Mouse (Mus musculus): Measurements from ENCODE around the gene Wfdc10. TPM values are rescaled to one million over a fixed set of nuclear protein-coding genes. Genes with fewer than 3 reads are reported as not detected.

Wfdc10 gene
- polyA plus RNA-seq, 1 experiment from 2014 or later = 1.1 TPM

DNA sequence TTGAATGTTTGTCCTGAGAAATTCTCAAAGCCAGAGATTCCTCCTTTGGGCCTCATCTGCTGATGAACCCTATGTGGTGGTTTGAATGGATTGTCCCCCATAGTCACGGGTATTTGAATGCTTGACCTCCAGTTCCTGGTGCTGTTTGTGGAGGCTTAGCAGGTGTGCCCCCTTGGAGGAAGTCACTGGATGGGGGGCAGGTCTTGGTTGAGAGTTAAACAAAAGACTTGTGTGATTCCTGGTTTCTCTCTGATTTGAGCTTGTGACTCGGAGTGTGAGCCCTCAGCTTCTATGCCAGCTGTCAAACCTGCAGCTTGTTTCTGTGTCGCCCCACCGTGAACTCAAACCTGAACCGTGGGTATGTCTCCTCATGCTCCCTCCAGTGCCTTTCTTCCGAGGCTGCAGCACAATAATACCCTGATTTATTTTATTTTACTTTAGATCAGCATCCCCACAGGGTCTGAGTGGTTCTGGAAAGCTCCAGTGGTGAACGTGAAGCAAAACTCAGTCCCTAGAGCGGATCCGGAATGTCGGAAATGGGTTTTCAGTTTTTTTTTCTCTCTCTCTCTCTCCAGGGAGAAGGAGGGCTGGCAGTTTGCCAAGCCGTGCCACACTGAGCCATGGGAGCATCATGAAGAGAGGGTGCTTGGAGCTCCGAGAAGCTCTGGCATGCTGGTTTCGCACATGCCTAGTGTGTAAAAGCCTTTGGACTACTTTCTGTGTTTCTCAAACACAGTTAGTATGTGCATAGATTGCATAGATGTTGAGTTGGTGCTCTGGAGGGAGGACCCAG is 13.8 kb upstream of the Wfdc10 start:
- no peaks in the 10 kb centered on the region for H3K36me3 ChIP-seq (ENCODE audit: control insufficient read depth, insufficient read depth, low read length)
- 70% methylated on average over 13 of the region's 13 CpGs for WGBS
- no peak overlapping the region for H3K27ac ChIP-seq (replicated peaks; ENCODE audit: low read depth, low read length)
- DNase-seq (ENCODE audit: low spot score) = no peak
- H3K27me3 ChIP-seq (replicated peaks; ENCODE audit: control insufficient read depth, insufficient read depth, low read length) = no peaks in the 10 kb centered on the region
- ATAC-seq (ENCODE audit: low read depth) = no peak
- no peaks in the 10 kb centered on the region for H3K4me1 ChIP-seq (ENCODE audit: control insufficient read depth, insufficient read depth, low read length)
- no peak overlapping the region for H3K9ac ChIP-seq (ENCODE audit: low read depth, low read length)
- no peak overlapping the region for H3K4me2 ChIP-seq (ENCODE audit: low read depth, low read length)
- H3K9me3 ChIP-seq (ENCODE audit: control insufficient read depth, low read length) = no peaks in the 10 kb centered on the region
- no peak overlapping the region for H3K4me3 ChIP-seq (ENCODE audit: low read depth, low read length)

GRCm38 (mm10) chr2:164656483-164656882 is 637 bp downstream of the Wfdc10 start, which contains the start of gene Wfdc9:
Gene Wfdc9 (minus strand): TSS chr2:164656583.
- Histone ChIP-seq H3K36me3 (ENCODE audit: control insufficient read depth, insufficient read depth, low read length) (no peaks in the 10 kb centered on the region), H3K4me2 (ENCODE audit: low read depth, low read length) (no peak within 1 kb of the TSS), H3K27me3 (replicated peaks; ENCODE audit: control insufficient read depth, insufficient read depth, low read length) (no peaks in the 10 kb centered on the region), H3K27ac (replicated peaks; ENCODE audit: low read depth, low read length) (no peak within 1 kb of the TSS), H3K4me1 (ENCODE audit: control insufficient read depth, insufficient read depth, low read length) (no peaks in the 10 kb centered on the region), H3K9me3 (ENCODE audit: control insufficient read depth, low read length) (no peaks in the 10 kb centered on the region), H3K4me3 (ENCODE audit: low read depth, low read length) (no peak within 1 kb of the TSS), H3K9ac (ENCODE audit: low read depth, low read length) (no peak within 1 kb of the TSS)
- no peak for DNase-seq (ENCODE audit: low spot score)
- no peak for ATAC-seq (ENCODE audit: low read depth)
- 88% methylated on average over 9 of the region's 9 CpGs for WGBS

- no peak for ATAC-seq (ENCODE audit: low read depth)
- WGBS = 86% methylated on average over 7 of the region's 7 CpGs
Observed at GRCm38 (mm10) chr2:164664851-164665250, 9.0 kb downstream of the Wfdc10 start.

DNA sequence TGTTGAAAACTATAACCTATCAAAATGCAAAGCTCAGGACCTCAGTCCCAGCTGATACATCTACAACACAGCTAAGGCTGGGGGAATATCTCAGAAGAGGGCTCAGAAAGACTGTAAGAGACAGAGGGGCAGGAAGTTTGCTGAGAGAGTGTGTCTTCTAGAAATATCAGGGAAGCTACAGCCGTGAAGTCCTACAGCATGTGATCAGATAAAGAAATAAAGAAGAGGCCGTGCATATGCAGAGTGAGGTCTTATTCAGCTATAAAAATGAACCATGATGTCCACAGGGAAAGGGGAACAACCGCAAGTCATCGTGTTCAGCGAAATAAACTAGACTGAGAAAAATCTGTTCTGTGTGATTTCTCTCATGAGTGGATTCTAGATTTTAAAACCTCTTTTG is 14.4 kb downstream of the Wfdc10 start:
- no peak for DNase-seq (ENCODE audit: low spot score)
- 85% methylated on average over 5 of the region's 5 CpGs for WGBS
- H3K9me3 ChIP-seq (ENCODE audit: control insufficient read depth, low read length) = no peaks in the 10 kb centered on the region
- H3K4me2 ChIP-seq (ENCODE audit: low read depth, low read length) = no peak overlapping the region
- H3K4me3 ChIP-seq (ENCODE audit: low read depth, low read length) = no peak overlapping the region
- no peak overlapping the region for H3K9ac ChIP-seq (ENCODE audit: low read depth, low read length)
- H3K27me3 ChIP-seq (replicated peaks; ENCODE audit: control insufficient read depth, insufficient read depth, low read length) = no peaks in the 10 kb centered on the region
- no peak overlapping the region for H3K27ac ChIP-seq (replicated peaks; ENCODE audit: low read depth, low read length)
- ATAC-seq (ENCODE audit: low read depth) = no peak
- no peaks in the 10 kb centered on the region for H3K36me3 ChIP-seq (ENCODE audit: control insufficient read depth, insufficient read depth, low read length)
- no peaks in the 10 kb centered on the region for H3K4me1 ChIP-seq (ENCODE audit: control insufficient read depth, insufficient read depth, low read length)

More at GRCm38 (mm10) chr2:164664851-164665250, 9.0 kb downstream of the Wfdc10 start:
- Histone ChIP-seq H3K27me3 (replicated peaks; ENCODE audit: control insufficient read depth, insufficient read depth, low read length) (no peaks in the 10 kb centered on the region), H3K4me1 (ENCODE audit: control insufficient read depth, insufficient read depth, low read length) (no peaks in the 10 kb centered on the region), H3K9ac (ENCODE audit: low read depth, low read length) (no peak overlapping the region), H3K27ac (replicated peaks; ENCODE audit: low read depth, low read length) (no peak overlapping the region), H3K4me2 (ENCODE audit: low read depth, low read length) (no peak overlapping the region), H3K9me3 (ENCODE audit: control insufficient read depth, low read length) (no peaks in the 10 kb centered on the region), H3K36me3 (ENCODE audit: control insufficient read depth, insufficient read depth, low read length) (no peaks in the 10 kb centered on the region), H3K4me3 (ENCODE audit: low read depth, low read length) (no peak overlapping the region)
- no peak for DNase-seq (ENCODE audit: low spot score)

DNA sequence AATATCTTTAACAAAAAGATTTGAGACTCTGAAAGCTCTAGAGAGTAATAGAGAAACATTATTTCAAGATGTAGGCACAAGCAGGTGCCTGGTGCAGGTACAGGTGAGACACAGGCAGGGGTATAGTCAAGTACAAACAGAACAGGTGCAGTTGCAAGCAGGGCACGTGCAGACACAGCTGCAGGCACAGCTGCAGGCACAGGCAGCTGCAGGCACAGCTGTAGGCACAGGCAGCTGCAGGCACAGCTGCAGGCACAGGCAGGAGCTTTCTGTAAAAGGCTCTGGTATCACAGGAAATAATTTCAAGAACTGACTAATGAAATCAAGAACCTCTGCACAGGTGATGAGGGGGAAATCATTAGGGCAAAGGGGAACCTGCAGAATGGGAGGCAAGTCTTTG is 15.1 kb downstream of the Wfdc10 start:
- H3K4me3 ChIP-seq (ENCODE audit: low read depth, low read length) = no peak overlapping the region
- H3K9ac ChIP-seq (ENCODE audit: low read depth, low read length) = no peak overlapping the region
- no peak for ATAC-seq (ENCODE audit: low read depth)
- no peak overlapping the region for H3K27ac ChIP-seq (replicated peaks; ENCODE audit: low read depth, low read length)
- H3K9me3 ChIP-seq (ENCODE audit: control insufficient read depth, low read length) = no peaks in the 10 kb centered on the region
- no peaks in the 10 kb centered on the region for H3K4me1 ChIP-seq (ENCODE audit: control insufficient read depth, insufficient read depth, low read length)
- no peaks in the 10 kb centered on the region for H3K36me3 ChIP-seq (ENCODE audit: control insufficient read depth, insufficient read depth, low read length)
- WGBS = 14% methylated on average over 1 of the region's 1 CpGs
- H3K27me3 ChIP-seq (replicated peaks; ENCODE audit: control insufficient read depth, insufficient read depth, low read length) = no peaks in the 10 kb centered on the region
- no peak overlapping the region for H3K4me2 ChIP-seq (ENCODE audit: low read depth, low read length)
- no peak for DNase-seq (ENCODE audit: low spot score)

DNA sequence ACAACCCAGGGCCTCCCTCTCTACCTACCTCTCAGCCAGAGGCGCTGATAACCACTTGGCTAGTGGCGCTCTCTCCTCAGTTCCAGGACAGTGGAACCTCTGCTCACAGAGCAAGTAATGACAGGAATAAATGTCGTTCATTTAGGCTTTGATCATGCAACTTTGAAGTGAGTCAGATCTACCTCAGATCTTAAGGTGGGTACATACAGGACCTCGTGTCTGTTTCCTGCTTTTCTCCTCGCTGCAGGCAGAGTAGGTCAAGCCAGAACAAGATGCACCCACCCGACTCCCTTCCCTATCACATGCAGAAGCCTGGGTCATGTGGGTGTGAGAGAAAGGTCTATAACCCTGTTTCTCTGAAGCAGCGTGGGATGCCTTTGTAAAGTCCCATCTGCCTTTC is 18.1 kb downstream of the Wfdc10 start, which contains the start of gene Wfdc11:
Gene Wfdc11, minus strand, starts transcription at position 101 of the 400 bp plus-strand sequence.
- Histone ChIP-seq H3K36me3 (ENCODE audit: control insufficient read depth, insufficient read depth, low read length) (no peaks in the 10 kb centered on the region), H3K9ac (ENCODE audit: low read depth, low read length) (no peak within 1 kb of the TSS), H3K27ac (replicated peaks; ENCODE audit: low read depth, low read length) (no peak within 1 kb of the TSS), H3K4me3 (ENCODE audit: low read depth, low read length) (no peak within 1 kb of the TSS), H3K27me3 (replicated peaks; ENCODE audit: control insufficient read depth, insufficient read depth, low read length) (no peaks in the 10 kb centered on the region), H3K4me1 (ENCODE audit: control insufficient read depth, insufficient read depth, low read length) (no peaks in the 10 kb centered on the region), H3K9me3 (ENCODE audit: control insufficient read depth, low read length) (no peaks in the 10 kb centered on the region), H3K4me2 (ENCODE audit: low read depth, low read length) (no peak within 1 kb of the TSS)
- DNase-seq (ENCODE audit: low spot score) (no peak), ATAC-seq (ENCODE audit: low read depth) (no peak)
- 80% methylated on average over 7 of the region's 7 CpGs for WGBS

DNA sequence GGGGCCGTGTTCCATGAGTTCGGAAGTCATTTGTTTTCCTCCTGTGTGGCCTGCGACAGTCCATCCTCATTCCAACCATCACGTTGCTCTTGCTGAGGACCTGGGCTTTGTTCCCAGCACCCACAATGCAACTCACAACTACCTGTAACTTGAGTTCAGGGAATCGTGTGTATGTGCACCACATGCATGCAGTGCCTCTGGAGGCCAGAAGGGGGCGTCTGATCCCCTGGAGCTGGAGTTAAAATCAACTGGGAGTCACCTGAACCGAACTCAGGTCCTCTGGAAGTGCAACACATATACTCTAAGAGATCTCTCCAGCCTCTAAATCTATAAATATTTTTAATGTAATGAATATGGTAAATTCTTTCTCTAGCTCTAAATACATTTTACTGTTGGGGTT is 20.3 kb downstream of the Wfdc10 start:
- 80% methylated on average over 7 of the region's 7 CpGs for WGBS
- H3K4me2 ChIP-seq (ENCODE audit: low read depth, low read length) = no peak overlapping the region
- ATAC-seq (ENCODE audit: low read depth) = no peak
- no peak overlapping the region for H3K27ac ChIP-seq (replicated peaks; ENCODE audit: low read depth, low read length)
- no peaks in the 10 kb centered on the region for H3K27me3 ChIP-seq (replicated peaks; ENCODE audit: control insufficient read depth, insufficient read depth, low read length)
- no peak overlapping the region for H3K9ac ChIP-seq (ENCODE audit: low read depth, low read length)
- no peaks in the 10 kb centered on the region for H3K4me1 ChIP-seq (ENCODE audit: control insufficient read depth, insufficient read depth, low read length)
- no peaks in the 10 kb centered on the region for H3K36me3 ChIP-seq (ENCODE audit: control insufficient read depth, insufficient read depth, low read length)
- no peak overlapping the region for H3K4me3 ChIP-seq (ENCODE audit: low read depth, low read length)
- no peaks in the 10 kb centered on the region for H3K9me3 ChIP-seq (ENCODE audit: control insufficient read depth, low read length)
- no peak for DNase-seq (ENCODE audit: low spot score)

- no peak for ATAC-seq (ENCODE audit: low read depth)
- no peak for DNase-seq (ENCODE audit: low spot score)
- no peaks in the 10 kb centered on the region for H3K27me3 ChIP-seq (replicated peaks; ENCODE audit: control insufficient read depth, insufficient read depth, low read length)
- H3K9ac ChIP-seq (ENCODE audit: low read depth, low read length) = no peak overlapping the region
- 77% methylated on average over 16 of the region's 16 CpGs for WGBS
- no peaks in the 10 kb centered on the region for H3K4me1 ChIP-seq (ENCODE audit: control insufficient read depth, insufficient read depth, low read length)
- H3K36me3 ChIP-seq (ENCODE audit: control insufficient read depth, insufficient read depth, low read length) = no peaks in the 10 kb centered on the region
- no peak overlapping the region for H3K4me2 ChIP-seq (ENCODE audit: low read depth, low read length)
- H3K27ac ChIP-seq (replicated peaks; ENCODE audit: low read depth, low read length) = no peak overlapping the region
- no peak overlapping the region for H3K4me3 ChIP-seq (ENCODE audit: low read depth, low read length)
- H3K9me3 ChIP-seq (ENCODE audit: control insufficient read depth, low read length) = no peaks in the 10 kb centered on the region
Observed at GRCm38 (mm10) chr2:164676916-164677685, 21.3 kb downstream of the Wfdc10 start.

Measured in embryonic facial prominence, embryonic 14.5 days (tissue).